Mouse (Mus musculus) liver, embryonic 11.5 days (tissue): ENCODE results near the gene Cyp4f17. TPM values are rescaled to one million over a fixed set of nuclear protein-coding genes. Genes with fewer than 3 reads are reported as not detected.
"Not testable (repeated sequence)": the region's sequence is repeated elsewhere in the genome, so short reads cannot be mapped to it uniquely, and the experiment has no call there.

Experiments used
- ATAC-seq: fragments of 200-750 bp; cut with Nextera tagmentation; replicated peaks from 2 replicates; pipeline ENCODE4 v1.8.0; 2017; ENCODE audit warnings: moderate number of reproducible peaks, mild to moderate bottlenecking, moderate TSS enrichment, moderate library complexity; ENCODE audit not compliant: low FRiP score
- DNase-seq: peaks from one replicate; pipeline ENCODE4 v3.0.0-alpha.2; 2017; ENCODE audit warnings: low spot score
- H3K27ac ChIP-seq: fragments of 300-500 bp; sonication (generic); 2 replicates; pipeline ENCODE4 v1.5.1; 2014; ENCODE audit warnings: mild to moderate bottlenecking, low read depth, low read length, control low read depth
- H3K27me3 ChIP-seq: fragments of 300-500 bp; sonication (generic); replicated peaks from 2 replicates; pipeline ENCODE4 v1.6.1; 2014; ENCODE audit warnings: low read length, mixed read lengths; ENCODE audit not compliant: control insufficient read depth, insufficient read depth
- H3K36me3 ChIP-seq: fragments of 300-500 bp; sonication (generic); 2 replicates; pipeline ENCODE4 v1.6.1; 2014; ENCODE audit warnings: mild to moderate bottlenecking, low read length, moderate library complexity, mixed read lengths; ENCODE audit not compliant: control insufficient read depth, insufficient read depth
- H3K4me1 ChIP-seq: fragments of 300-500 bp; sonication (generic); replicated peaks from 2 replicates; pipeline ENCODE4 v1.6.1; 2014; ENCODE audit warnings: low read length, mixed read lengths; ENCODE audit not compliant: control insufficient read depth, insufficient read depth
- H3K4me2 ChIP-seq: fragments of 300-500 bp; sonication (generic); 2 replicates; pipeline ENCODE4 v1.6.1; 2014; ENCODE audit warnings: mild to moderate bottlenecking, control low read depth, moderate library complexity
- H3K4me3 ChIP-seq: fragments of 300-500 bp; sonication (generic); 2 replicates; pipeline ENCODE4 v1.5.1; 2014; ENCODE audit warnings: low read depth, low read length, control low read depth
- H3K9ac ChIP-seq: fragments of 300-500 bp; sonication (generic); 2 replicates; pipeline ENCODE4 v1.6.1; 2014; ENCODE audit warnings: low read depth, low read length, control low read depth
- H3K9me3 ChIP-seq: fragments of 300-500 bp; sonication (generic); 2 replicates; pipeline ENCODE4 v1.6.1; 2016; ENCODE audit warnings: low read length, inconsistent platforms, mixed read lengths; ENCODE audit not compliant: control insufficient read depth
- WGBS: fragments of 180-500 bp; shearing (Covaris S2); extraction: QIAGEN DNeasy Blood & Tissue Kit; methylation state at CpG from one replicate; pipeline ENCODE4 v1.1.7; 2014; 5-methylcytosine and 5-hydroxymethylcytosine counted together
- polyA plus RNA-seq: library from polyadenylated mRNA; unstranded; fragments of >200 nt; fragmentation: Nextera tagmentation; extraction: Ambion mirVana; gene quantifications from 2 replicates; pipeline ENCODE4 v1.2.1, GENCODE M21; 2014

The Cyp4f17 gene
- polyA plus RNA-seq, 1 experiment from 2014 or later = 2.2 TPM

DNA sequence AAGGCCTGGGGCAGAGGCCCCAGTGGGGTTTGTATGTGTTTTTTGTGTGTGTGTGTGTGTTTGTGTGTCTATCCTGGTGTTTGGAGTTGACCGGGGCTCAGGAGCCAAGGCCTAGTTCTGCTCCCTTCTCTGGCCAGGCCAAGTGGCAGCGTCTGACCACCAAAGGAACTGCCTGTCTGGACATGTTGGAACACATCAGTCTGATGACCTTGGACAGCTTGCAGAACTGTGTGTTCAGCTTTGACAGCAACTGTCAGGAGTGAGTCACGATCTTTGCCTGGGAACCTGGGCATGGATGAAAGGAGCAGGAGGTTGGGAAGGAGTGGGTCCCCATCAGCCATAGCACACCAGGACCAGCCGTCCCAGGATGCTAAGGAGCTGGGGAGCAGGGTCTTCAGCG is 16.1 kb downstream of the Cyp4f17 start:
- no peak overlapping the region for H3K27ac ChIP-seq
- ATAC-seq (no peak), DNase-seq (no peak)
- no peaks in the 10 kb centered on the region for H3K27me3 ChIP-seq
- H3K4me1 ChIP-seq = no peaks in the 10 kb centered on the region
- no peak overlapping the region for H3K9ac ChIP-seq
- WGBS = 87% methylated on average over 5 of the region's 5 CpGs
- H3K4me3 ChIP-seq = no peak overlapping the region
- no peak overlapping the region for H3K4me2 ChIP-seq
- H3K36me3 ChIP-seq = no peaks in the 10 kb centered on the region
- H3K9me3 ChIP-seq = no peaks in the 10 kb centered on the region

GRCm38 (mm10) chr17:32522386-32522785 is 16.5 kb downstream of the Cyp4f17 start:
- 73% methylated on average over 4 of the region's 4 CpGs for WGBS
- ATAC-seq (no peak), DNase-seq (no peak)
- H3K4me2 ChIP-seq = no peak overlapping the region
- no peak overlapping the region for H3K27ac ChIP-seq
- H3K36me3 ChIP-seq = no peaks in the 10 kb centered on the region
- H3K4me1 ChIP-seq = no peaks in the 10 kb centered on the region
- no peak overlapping the region for H3K9ac ChIP-seq
- no peaks in the 10 kb centered on the region for H3K9me3 ChIP-seq
- no peak overlapping the region for H3K4me3 ChIP-seq
- no peaks in the 10 kb centered on the region for H3K27me3 ChIP-seq

DNA sequence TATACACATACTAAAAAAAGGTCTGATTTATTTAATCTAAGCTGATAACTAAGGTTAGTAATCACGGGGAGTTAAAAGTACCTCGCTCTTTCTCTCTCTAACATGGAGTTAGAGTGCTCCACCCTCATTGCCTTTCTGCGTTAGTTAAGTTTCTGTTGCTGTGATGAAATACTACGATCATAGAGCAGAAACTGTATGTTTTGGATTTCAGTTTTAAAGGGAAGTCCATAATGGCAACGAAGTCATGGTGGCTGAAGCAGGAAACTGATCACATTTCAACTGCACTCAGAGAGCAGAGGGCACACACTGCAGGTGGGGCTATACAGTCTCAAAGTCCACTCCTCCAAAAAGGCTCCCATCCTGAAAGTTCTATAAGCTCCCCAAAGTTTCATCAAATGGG is 17.0 kb downstream of the Cyp4f17 start:
- DNase-seq (no peak), ATAC-seq (no peak)
- Histone ChIP-seq H3K9ac (no peak overlapping the region), H3K36me3 (no peaks in the 10 kb centered on the region), H3K27ac (no peak overlapping the region), H3K27me3 (no peaks in the 10 kb centered on the region), H3K4me2 (no peak overlapping the region), H3K9me3 (no peaks in the 10 kb centered on the region), H3K4me3 (no peak overlapping the region), H3K4me1 (no peaks in the 10 kb centered on the region)
- WGBS = 78% methylated on average over 5 of the region's 5 CpGs

GRCm38 (mm10) chr17:32523895-32524294 is 18.0 kb downstream of the Cyp4f17 start:
- H3K9ac ChIP-seq = no peak overlapping the region
- H3K27ac ChIP-seq = no peak overlapping the region
- no peaks in the 10 kb centered on the region for H3K9me3 ChIP-seq
- H3K27me3 ChIP-seq = no peaks in the 10 kb centered on the region
- H3K4me1 ChIP-seq = no peaks in the 10 kb centered on the region
- 80% methylated on average over 11 of the region's 11 CpGs for WGBS
- no peaks in the 10 kb centered on the region for H3K36me3 ChIP-seq
- ATAC-seq (no peak), DNase-seq (no peak)
- no peak overlapping the region for H3K4me3 ChIP-seq
- no peak overlapping the region for H3K4me2 ChIP-seq

- not testable (repeated sequence) for H3K36me3 ChIP-seq, H3K4me3 ChIP-seq, H3K27me3 ChIP-seq, ATAC-seq, DNase-seq, H3K9ac ChIP-seq, H3K4me2 ChIP-seq, H3K9me3 ChIP-seq, H3K4me1 ChIP-seq, H3K27ac ChIP-seq
- 92% methylated on average over 1 of the region's 1 CpGs for WGBS
Measured at GRCm38 (mm10) chr17:32526341-32526740, 20.5 kb downstream of the Cyp4f17 start.

GRCm38 (mm10) chr17:32527748-32528147 is 21.9 kb downstream of the Cyp4f17 start:
- ATAC-seq (no peak), DNase-seq (no peak)
- no peak overlapping the region for H3K27ac ChIP-seq
- H3K27me3 ChIP-seq = no peaks in the 10 kb centered on the region
- WGBS = 84% methylated on average over 11 of the region's 11 CpGs
- H3K4me1 ChIP-seq = no peaks in the 10 kb centered on the region
- no peak overlapping the region for H3K4me3 ChIP-seq
- peak overlapping the region; percentile 65 for H3K4me2 ChIP-seq
- H3K9me3 ChIP-seq = no peaks in the 10 kb centered on the region
- H3K9ac ChIP-seq = peak overlapping the region; percentile 53; the same call in 1 of the 2 replicates
- H3K36me3 ChIP-seq = no peaks in the 10 kb centered on the region

DNA sequence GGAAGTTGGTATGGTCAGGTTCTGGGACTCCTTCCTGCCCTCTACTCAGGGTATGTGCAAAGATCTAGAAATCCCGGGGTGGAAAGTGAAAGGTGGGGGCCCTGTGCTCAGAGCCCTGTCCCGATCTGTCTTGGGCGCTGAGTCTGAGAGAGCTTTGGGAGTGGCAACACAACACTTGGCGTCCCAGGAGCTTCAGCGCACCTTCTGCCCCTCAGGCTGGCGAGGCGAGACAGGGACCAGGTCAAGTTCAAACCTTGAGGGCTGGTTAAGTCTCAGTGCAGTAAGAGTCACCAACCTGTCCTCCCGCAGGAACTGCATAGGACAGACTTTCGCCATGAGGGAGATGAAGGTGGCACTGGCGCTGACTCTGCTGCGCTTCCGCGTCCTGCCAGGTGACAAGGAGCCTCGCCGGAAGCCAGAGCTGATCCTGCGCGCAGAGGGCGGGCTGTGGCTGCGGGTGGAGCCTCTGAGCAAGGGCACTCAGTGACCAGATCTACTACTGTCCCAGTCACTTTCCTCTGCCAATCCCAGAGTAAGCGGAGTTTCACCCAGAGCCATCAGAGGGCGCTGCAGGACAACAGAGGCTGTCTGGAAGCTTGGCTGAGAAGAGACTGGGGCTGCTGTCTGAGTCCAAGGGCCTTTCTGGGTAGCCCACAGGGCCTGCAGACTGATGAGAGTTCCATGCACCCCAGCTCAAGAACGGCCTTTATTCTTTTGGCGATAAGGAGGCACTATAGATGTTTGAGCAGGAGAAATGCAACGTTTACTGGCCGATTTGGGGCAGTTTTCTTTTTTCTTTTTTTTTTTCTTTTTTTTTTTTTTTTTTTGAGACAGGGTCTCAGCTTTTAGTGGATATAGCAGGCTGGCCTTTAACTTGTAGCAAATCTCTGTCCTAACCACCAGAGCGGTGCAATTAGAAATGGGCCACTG is 22.8 kb downstream of the Cyp4f17 start:
- peak; percentile 86 for DNase-seq
- Histone ChIP-seq H3K4me2 (peak overlapping the region; percentile 65), H3K27ac (no peak overlapping the region), H3K27me3 (no peaks in the 10 kb centered on the region), H3K4me3 (peak overlapping the region; percentile 48), H3K4me1 (no peaks in the 10 kb centered on the region), H3K36me3 (no peaks in the 10 kb centered on the region), H3K9me3 (no peaks in the 10 kb centered on the region), H3K9ac (peak overlapping the region; percentile 53)
- WGBS = 13% methylated on average over 26 of the region's 26 CpGs
- ATAC-seq = peak; percentile 87

GRCm38 (mm10) chr17:32532356-32532755 is 26.5 kb downstream of the Cyp4f17 start:
- H3K27me3 ChIP-seq, H3K27ac ChIP-seq, H3K4me2 ChIP-seq, DNase-seq, H3K9ac ChIP-seq, H3K36me3 ChIP-seq, H3K4me3 ChIP-seq, H3K9me3 ChIP-seq, H3K4me1 ChIP-seq, ATAC-seq: not testable (repeated sequence)
- 63% methylated on average over 4 of the region's 4 CpGs for WGBS

GRCm38 (mm10) chr17:32534068-32534467 is 28.2 kb downstream of the Cyp4f17 start:
- Histone ChIP-seq H3K9me3 (no peaks in the 10 kb centered on the region), H3K36me3 (no peaks in the 10 kb centered on the region), H3K9ac (no peak overlapping the region), H3K27ac (no peak overlapping the region), H3K4me1 (no peaks in the 10 kb centered on the region), H3K4me3 (no peak overlapping the region), H3K27me3 (no peaks in the 10 kb centered on the region), H3K4me2 (no peak overlapping the region)
- 63% methylated on average over 6 of the region's 6 CpGs for WGBS
- no peak for ATAC-seq
- no peak for DNase-seq
